Mouse (Mus musculus): Measurements from ENCODE around the gene Tmem259. TPM values are rescaled to one million over a fixed set of nuclear protein-coding genes. Genes with fewer than 3 reads are reported as not detected.

Gene Tmem259
- 33.5 and 35.6 TPM in 2 replicates for polyA plus RNA-seq (2015; fragmentation: Nextera tagmentation; extraction: Ambion mirVana)

GRCm38 (mm10) chr10:79984195-79984816 lies at the start of gene Tmem259:
TSS of gene Tmem259 (minus strand) at chr10:79984330.

GRCm38 (mm10) chr10:80016511-80016910 lies 32.4 kb upstream of the Tmem259 start, which contains the start of gene Arhgap45:
TSS of gene Arhgap45 (plus strand) at chr10:80016653.

DNA sequence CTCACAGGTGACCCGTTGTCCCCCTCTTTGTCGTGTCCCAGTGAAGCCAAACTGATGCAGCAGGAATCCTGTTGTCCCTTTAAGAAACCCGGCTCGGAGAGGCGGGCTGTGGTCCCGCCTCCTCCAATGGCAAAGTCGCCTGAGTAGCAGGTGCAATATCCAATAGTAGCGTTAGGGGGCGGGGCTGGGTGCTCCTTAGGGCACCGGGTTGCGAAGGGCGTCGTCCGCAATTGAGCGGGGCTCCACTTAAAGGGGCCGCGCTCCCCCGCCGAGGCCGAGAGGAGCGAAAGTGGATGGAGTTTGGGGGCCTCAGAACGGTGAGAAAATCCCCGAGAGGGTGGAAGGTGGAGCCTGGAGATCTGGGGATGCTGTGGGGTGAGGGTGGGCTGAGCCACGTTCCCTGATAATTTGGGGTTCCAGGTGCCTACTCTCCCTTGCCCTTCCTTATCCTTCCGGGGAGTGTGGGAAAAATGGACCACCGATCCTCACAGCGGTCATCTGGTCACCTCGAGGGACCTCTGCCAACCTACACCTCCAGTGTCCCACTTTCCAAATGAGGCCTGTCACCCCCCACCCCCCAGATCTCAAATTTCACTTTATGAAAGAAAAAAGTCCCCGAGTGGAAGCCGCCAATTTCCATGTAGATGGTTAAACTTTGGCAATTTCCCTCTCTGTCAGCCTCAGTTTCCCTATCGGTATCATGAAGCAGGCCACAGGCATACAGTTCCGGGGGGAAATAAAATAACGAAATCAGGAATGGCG lies 12.3 kb upstream of the Tmem259 start, which contains the start of gene Abca7:
Gene Abca7, plus strand, starts transcription at position 223 of the 762 bp plus-strand sequence.

DNA sequence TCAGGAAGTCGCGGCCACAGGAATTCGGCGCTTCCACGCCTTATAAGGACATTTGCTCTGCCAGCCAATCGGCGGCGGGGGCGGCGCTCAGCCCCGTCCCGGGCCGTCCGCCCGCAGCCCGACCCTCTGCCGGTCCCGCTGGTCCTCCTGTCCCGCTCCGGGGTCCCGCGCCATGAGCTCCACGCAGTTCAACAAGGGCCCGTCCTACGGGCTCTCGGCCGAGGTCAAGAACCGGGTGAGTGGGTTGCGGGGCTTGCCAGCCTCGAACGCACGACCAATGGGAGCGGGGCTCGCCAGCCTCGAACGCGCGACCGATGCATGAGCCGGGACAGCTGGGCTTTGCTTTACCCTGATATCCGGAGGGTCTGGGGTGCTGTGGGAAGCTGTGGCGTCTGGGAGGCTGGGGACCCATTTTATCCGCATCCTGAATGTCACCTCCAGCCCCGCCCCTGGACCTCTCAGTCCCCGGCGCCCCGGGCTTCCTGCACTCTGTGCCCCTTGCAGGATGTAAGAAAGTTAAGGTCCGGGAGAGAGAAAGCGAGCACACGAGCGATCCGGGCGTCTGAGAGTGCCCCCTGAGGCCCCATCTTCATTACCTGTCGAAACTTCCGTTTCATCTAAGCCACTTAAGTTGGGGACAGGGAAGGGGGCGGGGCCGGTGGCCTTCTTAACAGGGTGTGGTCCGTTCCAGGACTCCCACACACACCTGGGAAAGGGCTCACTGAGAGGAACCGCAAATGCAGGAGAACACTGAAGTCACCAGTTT lies 4.6 kb upstream of the Tmem259 start, which contains the start of gene Cnn2:
Gene Cnn2, plus strand, starts transcription at position 79 of the 766 bp plus-strand sequence.

GRCm38 (mm10) chr10:79970415-79971182 lies 13.5 kb downstream of the Tmem259 start, which contains the start of gene Grin3b:
TSS of gene Grin3b (plus strand) at chr10:79970715.

GRCm38 (mm10) chr10:79959847-79960601 lies 24.1 kb downstream of the Tmem259 start, which contains the start of gene Wdr18:
TSS of gene Wdr18 (plus strand) at chr10:79960152.

DNA sequence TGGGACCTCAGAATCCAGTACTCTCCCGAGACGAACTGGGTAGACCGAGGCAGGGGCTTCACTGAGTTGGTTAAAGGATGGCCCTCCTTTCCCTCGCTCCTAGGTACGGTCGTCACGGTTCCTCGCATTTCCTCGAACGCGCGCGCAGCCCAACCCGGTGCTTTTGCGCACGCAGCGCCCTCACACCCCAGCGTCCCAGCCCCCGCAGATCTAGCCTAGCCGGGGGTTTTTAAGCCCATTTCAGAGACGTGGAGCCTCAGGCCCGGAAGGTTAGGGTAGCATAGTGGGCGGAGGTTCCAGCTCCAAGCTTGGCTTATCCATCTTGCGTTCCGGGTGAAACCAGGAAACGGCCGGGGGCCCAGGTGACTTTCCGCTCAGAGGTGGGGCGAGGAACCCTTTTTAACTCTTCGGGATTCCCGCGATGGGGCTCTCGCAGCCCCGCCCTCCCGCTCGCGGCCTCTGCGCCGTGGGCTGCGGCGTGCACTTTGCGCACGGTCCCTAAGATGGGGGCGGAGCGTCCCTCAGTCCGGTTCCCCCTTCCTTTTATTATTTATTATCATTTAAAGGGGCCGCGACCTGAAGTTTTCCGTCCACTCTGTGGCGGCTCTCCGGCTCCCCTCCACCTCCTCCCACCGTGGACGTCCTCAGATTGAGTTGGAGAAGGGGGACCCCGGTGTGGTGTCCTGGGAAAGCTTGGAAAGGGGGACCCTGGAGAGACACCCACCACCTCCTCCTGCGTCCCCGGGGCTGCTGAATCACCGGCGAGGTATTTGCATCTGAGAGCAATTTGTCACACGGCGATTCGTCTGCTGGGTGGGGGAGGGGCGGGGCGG lies 57.4 kb downstream of the Tmem259 start, which contains the start of gene Arid3a:
Gene Arid3a, plus strand, starts transcription at position 553 of the 833 bp plus-strand sequence.

Other genes starting within 250 kb of the Tmem259 start
- 33.3 and 33.7 TPM in 2 replicates for gene Polrmt, start 237.7 kb downstream of the Tmem259 start, polyA plus RNA-seq (2015; fragmentation: Nextera tagmentation; extraction: Ambion mirVana)
- gene Fgf22, start 229.3 kb downstream of the Tmem259 start, polyA plus RNA-seq (2015; fragmentation: Nextera tagmentation; extraction: Ambion mirVana), result 4.8 and 5.8 TPM in 2 replicates
- gene Rnf126, start 217.4 kb downstream of the Tmem259 start, polyA plus RNA-seq (2015; fragmentation: Nextera tagmentation; extraction: Ambion mirVana), result 115 and 119 TPM in 2 replicates
- gene Fstl3, start 207.1 kb downstream of the Tmem259 start, polyA plus RNA-seq (2015; fragmentation: Nextera tagmentation; extraction: Ambion mirVana), result 3.2 and 4.4 TPM in 2 replicates
- gene Prss57, start 193.4 kb downstream of the Tmem259 start, polyA plus RNA-seq (2015; fragmentation: Nextera tagmentation; extraction: Ambion mirVana), result 0.12 TPM in 1 of 2 replicates, not detected in the other
- gene Palm, start 190.8 kb downstream of the Tmem259 start, polyA plus RNA-seq (2015; fragmentation: Nextera tagmentation; extraction: Ambion mirVana), result 202 and 243 TPM in 2 replicates
- gene Misp, start 163.3 kb downstream of the Tmem259 start, polyA plus RNA-seq (2015; fragmentation: Nextera tagmentation; extraction: Ambion mirVana), result 0.36 and 0.45 TPM in 2 replicates
- gene Ptbp1, start 129.9 kb downstream of the Tmem259 start, polyA plus RNA-seq (2015; fragmentation: Nextera tagmentation; extraction: Ambion mirVana), result 41.0 and 46.2 TPM in 2 replicates
- 10.9 and 11.4 TPM in 2 replicates for gene Prtn3, start 109.9 kb downstream of the Tmem259 start, polyA plus RNA-seq (2015; fragmentation: Nextera tagmentation; extraction: Ambion mirVana)
- gene Plppr3, start 109.7 kb downstream of the Tmem259 start, polyA plus RNA-seq (2015; fragmentation: Nextera tagmentation; extraction: Ambion mirVana), result 253 and 298 TPM in 2 replicates
- not detected in 2 replicates for gene Elane, start 98.1 kb downstream of the Tmem259 start, polyA plus RNA-seq (2015; fragmentation: Nextera tagmentation; extraction: Ambion mirVana)
- gene Cfd, start 93.5 kb downstream of the Tmem259 start, polyA plus RNA-seq (2015; fragmentation: Nextera tagmentation; extraction: Ambion mirVana), result 0.37 TPM in 1 of 2 replicates, not detected in the other
- gene Med16, start 75.4 kb downstream of the Tmem259 start, polyA plus RNA-seq (2015; fragmentation: Nextera tagmentation; extraction: Ambion mirVana), result 38.0 and 41.7 TPM in 2 replicates
- 32.0 TPM in 1 of 2 replicates, not detected in the other for gene Gm26602, start 73.5 kb downstream of the Tmem259 start, polyA plus RNA-seq (2015; fragmentation: Nextera tagmentation; extraction: Ambion mirVana)
- 3.6 and 3.7 TPM in 2 replicates for gene Kiss1r, start 67.4 kb downstream of the Tmem259 start, polyA plus RNA-seq (2015; fragmentation: Nextera tagmentation; extraction: Ambion mirVana)
- 268 and 306 TPM in 2 replicates for gene R3hdm4, start 63.1 kb downstream of the Tmem259 start, polyA plus RNA-seq (2015; fragmentation: Nextera tagmentation; extraction: Ambion mirVana)
- gene Arid3a, start 57.3 kb downstream of the Tmem259 start, polyA plus RNA-seq (2015; fragmentation: Nextera tagmentation; extraction: Ambion mirVana), result 1.7 and 3.0 TPM in 2 replicates
- gene Wdr18, start 24.2 kb downstream of the Tmem259 start, polyA plus RNA-seq (2015; fragmentation: Nextera tagmentation; extraction: Ambion mirVana), result 108 and 110 TPM in 2 replicates
- gene Grin3b, start 13.6 kb downstream of the Tmem259 start, polyA plus RNA-seq (2015; fragmentation: Nextera tagmentation; extraction: Ambion mirVana), result 0.24 and 0.35 TPM in 2 replicates
- 19.9 and 20.5 TPM in 2 replicates for gene Cnn2, start 4.3 kb upstream of the Tmem259 start, polyA plus RNA-seq (2015; fragmentation: Nextera tagmentation; extraction: Ambion mirVana)
- 2.6 TPM in 2 replicates for gene Abca7, start 12.2 kb upstream of the Tmem259 start, polyA plus RNA-seq (2015; fragmentation: Nextera tagmentation; extraction: Ambion mirVana)
- gene Arhgap45, start 32.3 kb upstream of the Tmem259 start, polyA plus RNA-seq (2015; fragmentation: Nextera tagmentation; extraction: Ambion mirVana), result 1.9 TPM in 2 replicates
- gene Polr2e, start 55.5 kb upstream of the Tmem259 start, polyA plus RNA-seq (2015; fragmentation: Nextera tagmentation; extraction: Ambion mirVana), result 138 and 143 TPM in 2 replicates
- gene Gpx4, start 62.8 kb upstream of the Tmem259 start, polyA plus RNA-seq (2015; fragmentation: Nextera tagmentation; extraction: Ambion mirVana), result 738 and 765 TPM in 2 replicates
- 8.5 and 9.0 TPM in 2 replicates for gene Sbno2, start 121.2 kb upstream of the Tmem259 start, polyA plus RNA-seq (2015; fragmentation: Nextera tagmentation; extraction: Ambion mirVana)
- 14.6 and 18.3 TPM in 2 replicates for gene Stk11, start 131.5 kb upstream of the Tmem259 start, polyA plus RNA-seq (2015; fragmentation: Nextera tagmentation; extraction: Ambion mirVana)
- 803 and 819 TPM in 2 replicates for gene Atp5d, start 154.3 kb upstream of the Tmem259 start, polyA plus RNA-seq (2015; fragmentation: Nextera tagmentation; extraction: Ambion mirVana)
- gene Cbarp, start 156.5 kb upstream of the Tmem259 start, polyA plus RNA-seq (2015; fragmentation: Nextera tagmentation; extraction: Ambion mirVana), result 110 and 138 TPM in 2 replicates
- gene Midn, start 163.9 kb upstream of the Tmem259 start, polyA plus RNA-seq (2015; fragmentation: Nextera tagmentation; extraction: Ambion mirVana), result 16.4 and 21.8 TPM in 2 replicates
- 566 and 579 TPM in 2 replicates for gene Cirbp, start 181.7 kb upstream of the Tmem259 start, polyA plus RNA-seq (2015; fragmentation: Nextera tagmentation; extraction: Ambion mirVana)
- 6.4 and 8.1 TPM in 2 replicates for gene 1600002K03Rik, start 188.6 kb upstream of the Tmem259 start, polyA plus RNA-seq (2015; fragmentation: Nextera tagmentation; extraction: Ambion mirVana)
- gene Efna2, start 195.2 kb upstream of the Tmem259 start, polyA plus RNA-seq (2015; fragmentation: Nextera tagmentation; extraction: Ambion mirVana), result 28.7 and 30.4 TPM in 2 replicates
- 37.7 and 42.6 TPM in 2 replicates for gene Mum1, start 242.1 kb upstream of the Tmem259 start, polyA plus RNA-seq (2015; fragmentation: Nextera tagmentation; extraction: Ambion mirVana)